Mouse (Mus musculus): ENCODE results near the gene Brd4. TPM values are rescaled to one million over a fixed set of nuclear protein-coding genes. Genes with fewer than 3 reads are reported as not detected.

The Brd4 gene
- total RNA-seq, 2 experiments from 2014 or later: 14.4 to 116 TPM

Other genes starting within 250 kb of the Brd4 start
- gene Rrp1b, start 248.6 kb downstream of the Brd4 start, total RNA-seq (2014; fragmentation: Nextera tagmentation): 92.0 and 114 TPM in 2 replicates
- 46.6 and 47.0 TPM in 2 replicates for gene Rrp1b, start 248.6 kb downstream of the Brd4 start, total RNA-seq (2017)
- gene Hsf2bp, start 248.4 kb downstream of the Brd4 start, total RNA-seq (2014; fragmentation: Nextera tagmentation): not detected in 2 replicates
- gene Hsf2bp, start 248.4 kb downstream of the Brd4 start, total RNA-seq (2017): not detected in 2 replicates
- not detected in 2 replicates for gene Notch3, start 117.9 kb downstream of the Brd4 start, total RNA-seq (2014; fragmentation: Nextera tagmentation)
- not detected in 2 replicates for gene Notch3, start 117.9 kb downstream of the Brd4 start, total RNA-seq (2017)
- not detected in 2 replicates for gene Ephx3, start 95.2 kb downstream of the Brd4 start, total RNA-seq (2014; fragmentation: Nextera tagmentation)
- not detected in 2 replicates for gene Ephx3, start 95.2 kb downstream of the Brd4 start, total RNA-seq (2017)
- 58.2 and 92.9 TPM in 2 replicates for gene Akap8, start 36.5 kb upstream of the Brd4 start, total RNA-seq (2014; fragmentation: Nextera tagmentation)
- gene Akap8, start 36.5 kb upstream of the Brd4 start, total RNA-seq (2017): 125 and 132 TPM in 2 replicates
- 31.6 and 55.2 TPM in 2 replicates for gene Akap8l, start 65.9 kb upstream of the Brd4 start, total RNA-seq (2014; fragmentation: Nextera tagmentation)
- gene Akap8l, start 65.9 kb upstream of the Brd4 start, total RNA-seq (2017): 58.8 and 65.8 TPM in 2 replicates
- 33.7 and 36.7 TPM in 2 replicates for gene Wiz, start 104.7 kb upstream of the Brd4 start, total RNA-seq (2014; fragmentation: Nextera tagmentation)
- gene Wiz, start 104.7 kb upstream of the Brd4 start, total RNA-seq (2017): 4.7 and 5.5 TPM in 2 replicates
- gene Rasal3, start 118.9 kb upstream of the Brd4 start, total RNA-seq (2014; fragmentation: Nextera tagmentation): 44.1 and 84.5 TPM in 2 replicates
- 44.5 and 60.1 TPM in 2 replicates for gene Rasal3, start 118.9 kb upstream of the Brd4 start, total RNA-seq (2017)
- gene Pglyrp2, start 139.4 kb upstream of the Brd4 start, total RNA-seq (2014; fragmentation: Nextera tagmentation): 0.80 and 1.1 TPM in 2 replicates
- gene Pglyrp2, start 139.4 kb upstream of the Brd4 start, total RNA-seq (2017): 2.1 TPM in 1 of 2 replicates, not detected in the other
- not detected in 2 replicates for gene Cyp4f39, start 168.0 kb upstream of the Brd4 start, total RNA-seq (2014; fragmentation: Nextera tagmentation)
- 0.21 TPM in 1 of 2 replicates, not detected in the other for gene Cyp4f39, start 168.0 kb upstream of the Brd4 start, total RNA-seq (2017)
- gene Cyp4f17, start 221.3 kb upstream of the Brd4 start, total RNA-seq (2014; fragmentation: Nextera tagmentation): 1.2 and 1.9 TPM in 2 replicates
- gene Cyp4f17, start 221.3 kb upstream of the Brd4 start, total RNA-seq (2017): 0.13 and 0.31 TPM in 2 replicates

Measured in granulocyte monocyte progenitor cell, adult 5-6 weeks (primary cell).